ENCODE assay signal across 13 mouse cellular contexts in the genomic region with DNA sequence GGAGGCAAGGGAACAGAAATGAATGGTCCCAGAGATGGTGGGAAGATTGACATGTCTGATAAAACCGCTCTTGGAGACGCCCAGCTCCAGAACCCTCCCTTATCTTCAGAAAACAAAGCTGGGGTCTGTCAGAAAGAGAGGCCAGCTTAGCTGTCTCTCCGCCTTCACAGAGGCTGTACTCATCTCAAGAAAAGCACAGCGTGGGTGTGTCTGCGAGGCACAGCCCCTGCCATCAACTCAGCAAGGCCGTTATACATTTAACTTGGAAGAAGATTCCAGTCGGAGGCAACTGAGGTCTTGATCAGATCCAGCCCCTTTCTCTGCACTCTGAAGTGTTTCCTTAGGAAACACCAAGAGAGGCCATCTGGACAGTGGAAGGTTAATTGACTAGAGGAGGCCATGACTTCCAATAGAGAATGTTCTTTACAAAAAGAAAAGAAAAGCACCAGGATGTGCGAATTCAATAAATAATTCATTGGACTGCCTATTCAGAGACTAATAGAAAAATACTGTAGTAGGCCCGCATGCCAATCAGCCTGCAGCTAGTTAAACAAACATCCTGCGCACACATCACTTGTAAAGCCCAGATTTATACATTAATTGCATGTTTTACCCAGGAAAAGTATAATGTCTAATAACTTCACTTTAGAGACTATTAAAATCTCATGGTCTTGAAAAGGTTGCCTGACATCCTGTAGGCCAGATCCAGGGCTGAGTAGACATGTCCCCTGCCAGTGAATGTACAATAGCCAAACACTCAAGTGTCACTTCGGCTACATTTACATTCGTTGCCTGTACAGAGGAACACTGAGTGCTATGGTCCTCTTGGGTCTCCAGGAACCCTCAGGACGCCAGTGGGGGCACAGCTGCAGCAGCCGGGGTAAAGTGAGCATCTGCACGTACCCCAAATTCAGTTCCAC. TPM values are rescaled to one million over a fixed set of nuclear protein-coding genes. Genes with fewer than 3 reads are reported as not detected.
DNase-seq lines count a peak whose midpoint lies in the region; ATAC-seq and TF ChIP-seq lines count a peak whose summit lies in the region.
"Had no signal": no experiment of that assay in that cellular context is flagged by ENCODE, and none has a peak within 500 bp of the region (broad histone marks: within the 10 kb centered on the region; RNA-seq: fewer than 3 reads in every experiment).

No protein-coding gene starts in this region.

- H3K4me1 ChIP-seq in neural tube, embryonic 11.5 days (ENCODE audit: control insufficient read depth, insufficient read depth, low read length) = peaks cover 8% of the 10 kb centered on the region; the same call in 1 of the 2 replicates
- peaks cover 7% of the 10 kb centered on the region; the same call in 1 of the 2 replicates for H3K4me1 ChIP-seq in neural tube, embryonic 15.5 days
- peaks cover 22% of the 10 kb centered on the region for H3K4me1 ChIP-seq in forebrain, embryonic 13.5 days
- peaks cover 5% of the 10 kb centered on the region; the same call in 1 of the 2 replicates for H3K4me1 ChIP-seq in hindbrain, postnatal 0 days (ENCODE audit: insufficient read depth, low read length)
- H3K4me1 ChIP-seq: stomach, embryonic 15.5 days had no signal

- no peaks in the 10 kb centered on the region for H3K36me3 ChIP-seq in neural tube, embryonic 11.5 days (ENCODE audit: control insufficient read depth, insufficient read depth, low read length)
- no peaks in the 10 kb centered on the region for H3K36me3 ChIP-seq in neural tube, embryonic 15.5 days
- H3K36me3 ChIP-seq in forebrain, embryonic 13.5 days (ENCODE audit: poor library complexity, severe bottlenecking) = no peaks in the 10 kb centered on the region
- H3K36me3 ChIP-seq in hindbrain, postnatal 0 days (ENCODE audit: insufficient read depth, low read length) = no peaks in the 10 kb centered on the region
- H3K36me3 ChIP-seq: stomach, embryonic 15.5 days had no signal

- no peaks in the 10 kb centered on the region for H3K27me3 ChIP-seq in neural tube, embryonic 11.5 days (ENCODE audit: control insufficient read depth, insufficient read depth, low read length)
- H3K27me3 ChIP-seq in neural tube, embryonic 15.5 days (replicated peaks) = no peaks in the 10 kb centered on the region
- H3K27me3 ChIP-seq in forebrain, embryonic 13.5 days = peaks cover 3% of the 10 kb centered on the region; the same call in 1 of the 2 replicates
- H3K27me3 ChIP-seq in hindbrain, postnatal 0 days (ENCODE audit: insufficient read depth, low read length) = no peaks in the 10 kb centered on the region
- H3K27me3 ChIP-seq: CH12.LX; stomach, embryonic 15.5 days had no signal

- DNase-seq in neural tube, embryonic 11.5 days (ENCODE audit: low spot score) = peak; percentile 17
- DNase-seq in hindbrain, postnatal 0 days (ENCODE audit: low spot score) = peak; percentile 38
- peak; percentile 18 for DNase-seq in testis, postnatal 14 days (ENCODE audit: low spot score)
- DNase-seq in right cerebral cortex, adult 2 months (ENCODE audit: low spot score in 2 of 2) = no peak
- no peak for DNase-seq in layer of hippocampus, adult 8-10 months (ENCODE audit: low spot score in 2 of 2)
- DNase-seq: gastrocnemius, adult 2 months; kidney, postnatal 4 days; right cerebral cortex, postnatal 4 days had no signal

- 61% methylated on average over 15 of the region's 15 CpGs for WGBS in neural tube, embryonic 11.5 days
- WGBS in neural tube, embryonic 15.5 days = 44% methylated on average over 15 of the region's 15 CpGs
- 33% methylated on average over 15 of the region's 15 CpGs for WGBS in forebrain, embryonic 13.5 days
- 32% methylated on average over 15 of the region's 15 CpGs for WGBS in hindbrain, postnatal 0 days

- no peaks in the 10 kb centered on the region for H3K9me3 ChIP-seq in neural tube, embryonic 11.5 days (ENCODE audit: control insufficient read depth, low read length)
- no peaks in the 10 kb centered on the region for H3K9me3 ChIP-seq in neural tube, embryonic 15.5 days (replicated peaks)
- H3K9me3 ChIP-seq in forebrain, embryonic 13.5 days (replicated peaks) = no peaks in the 10 kb centered on the region
- no peaks in the 10 kb centered on the region for H3K9me3 ChIP-seq in hindbrain, postnatal 0 days (ENCODE audit: low read length)
- H3K9me3 ChIP-seq: stomach, embryonic 15.5 days had no signal

- ATAC-seq in neural tube, embryonic 11.5 days (ENCODE audit: insufficient read depth, low FRiP score, low TSS enrichment) = no peak
- no peak for ATAC-seq in neural tube, embryonic 15.5 days (ENCODE audit: low FRiP score)
- peak; percentile 84 for ATAC-seq in forebrain, embryonic 13.5 days
- ATAC-seq in hindbrain, postnatal 0 days = peak; percentile 68

- no peak overlapping the region for H3K4me2 ChIP-seq in neural tube, embryonic 11.5 days (ENCODE audit: low read depth)
- H3K4me2 ChIP-seq in neural tube, embryonic 15.5 days = no peak overlapping the region
- H3K4me2 ChIP-seq in forebrain, embryonic 13.5 days = peak overlapping the region; percentile 28
- no peak overlapping the region for H3K4me2 ChIP-seq in hindbrain, postnatal 0 days (ENCODE audit: low read depth, low read length)
- H3K4me2 ChIP-seq: stomach, embryonic 15.5 days had no signal

- H3K9ac ChIP-seq in neural tube, embryonic 11.5 days (ENCODE audit: low read length) = no peak overlapping the region
- no peak overlapping the region for H3K9ac ChIP-seq in neural tube, embryonic 15.5 days (replicated peaks)
- no peak overlapping the region for H3K9ac ChIP-seq in forebrain, embryonic 13.5 days
- H3K9ac ChIP-seq in hindbrain, postnatal 0 days (replicated peaks; ENCODE audit: low read length) = no peak overlapping the region
- H3K9ac ChIP-seq: liver, embryonic 14.5 days; stomach, embryonic 15.5 days had no signal

- no peak overlapping the region for H3K27ac ChIP-seq in neural tube, embryonic 11.5 days (ENCODE audit: low read depth, low read length)
- H3K27ac ChIP-seq in neural tube, embryonic 15.5 days (replicated peaks) = no peak overlapping the region
- peak overlapping the region; percentile 51 for H3K27ac ChIP-seq in forebrain, embryonic 13.5 days
- H3K27ac ChIP-seq in hindbrain, postnatal 0 days = peak overlapping the region; percentile 52
- H3K27ac ChIP-seq: gastrocnemius, adult 2 months; liver, embryonic 14.5 days; stomach, embryonic 15.5 days had no signal

- H3K4me3 ChIP-seq in neural tube, embryonic 11.5 days (ENCODE audit: low read depth, low read length) = no peak overlapping the region
- no peak overlapping the region for H3K4me3 ChIP-seq in neural tube, embryonic 15.5 days (replicated peaks)
- no peak overlapping the region for H3K4me3 ChIP-seq in forebrain, embryonic 13.5 days
- H3K4me3 ChIP-seq in hindbrain, postnatal 0 days (ENCODE audit: low read length) = no peak overlapping the region
- H3K4me3 ChIP-seq: gastrocnemius, adult 2 months; stomach, embryonic 15.5 days had no signal

- no peak for TF ChIP-seq CTCF in hindbrain, postnatal 0 days (IDR thresholded peaks at IDR 0.05; ENCODE audit: low read depth)

RNA-seq across cellular contexts. Expression of a gene that starts 38.3 kb away (rescaled TPM):
- 26.0 and 26.8 TPM in 2 replicates for polyA plus RNA-seq in neural tube, embryonic 11.5 days (2014; fragmentation: Nextera tagmentation; extraction: Ambion mirVana)
- 52.8 and 67.3 TPM in 2 replicates for polyA plus RNA-seq in neural tube, embryonic 15.5 days (2015; fragmentation: Nextera tagmentation; extraction: Ambion mirVana)
- 49.3 and 54.9 TPM in 2 replicates for polyA plus RNA-seq in forebrain, embryonic 13.5 days (2015; fragmentation: Nextera tagmentation; extraction: Ambion mirVana)
- 98.1 and 105 TPM in 2 replicates for total RNA-seq in hindbrain, postnatal 0 days (2014; rRNA removed)
- polyA plus RNA-seq in hindbrain, postnatal 0 days (2015; fragmentation: Nextera tagmentation; extraction: Ambion mirVana) = 61.7 and 63.2 TPM in 2 replicates
- 100 to 1,000 TPM; 174 to 209 (median 197) TPM for total RNA-seq in layer of hippocampus, adult 8-10 months (2022)

Comparison
In these comparisons a context has a peak if more than half of its experiments do, and no peak if none do; other contexts are left out.
1. ATAC-seq: peak in forebrain, embryonic 13.5 days (single experiment) and hindbrain, postnatal 0 days (single experiment); none in neural tube, embryonic 11.5 days (single experiment) and neural tube, embryonic 15.5 days (single experiment).
2. DNase-seq: peak in neural tube, embryonic 11.5 days (single experiment), hindbrain, postnatal 0 days (single experiment) and testis, postnatal 14 days (single experiment); none in right cerebral cortex, adult 2 months (0 of 2) and layer of hippocampus, adult 8-10 months (0 of 2).
3. H3K27ac ChIP-seq: peak in forebrain, embryonic 13.5 days (single experiment) and hindbrain, postnatal 0 days (single experiment); none in neural tube, embryonic 11.5 days (single experiment) and neural tube, embryonic 15.5 days (single experiment).